Mouse (Mus musculus): ENCODE data around the gene Vmp1. TPM values are rescaled to one million over a fixed set of nuclear protein-coding genes. Genes with fewer than 3 reads are reported as not detected.

The Vmp1 gene
- 525 and 577 TPM in 2 replicates for polyA plus RNA-seq (2011; ENCODE audit: insufficient read length, low read depth, missing spikeins)

GRCm38 (mm10) chr11:86683395-86684125 lies at the start of gene Vmp1, which contains the start of gene Ptrh2:
Gene Vmp1, minus strand, starts transcription at chr11:86683836.
Gene Ptrh2, plus strand, starts transcription at chr11:86683985.
- Histone ChIP-seq H3K4me1 (ENCODE audit: control insufficient read depth, insufficient read depth, low read length) (peaks cover 10% of the 10 kb centered on the region; the same call in 1 of the 2 replicates), H3K4me3 (ENCODE audit: insufficient read depth, low read length) (peak within 1 kb of the TSS; percentile 92), H3K27ac (ENCODE audit: insufficient read depth, low read length) (peak within 1 kb of the TSS; percentile 79)
- peak; percentile 70 for TF ChIP-seq POLR2A (IDR thresholded peaks at IDR 0.05; ENCODE audit: low read depth, low read length)
- no peak for TF ChIP-seq CTCF (IDR thresholded peaks at IDR 0.05; ENCODE audit: borderline replicate concordance, insufficient read depth, low read length)

GRCm38 (mm10) chr11:86731443-86731842 lies 47.8 kb upstream of the Vmp1 start:
- peak overlapping the region; percentile 41 for H3K27ac ChIP-seq (ENCODE audit: insufficient read depth, low read length)
- no peak overlapping the region for H3K4me3 ChIP-seq (ENCODE audit: insufficient read depth, low read length)
- peaks cover 9% of the 10 kb centered on the region; the same call in 1 of the 2 replicates for H3K4me1 ChIP-seq (ENCODE audit: control insufficient read depth, insufficient read depth, low read length)
- TF ChIP-seq CTCF (IDR thresholded peaks at IDR 0.05; ENCODE audit: borderline replicate concordance, insufficient read depth, low read length) = no peak
- no peak for TF ChIP-seq POLR2A (IDR thresholded peaks at IDR 0.05; ENCODE audit: low read depth, low read length)

- Histone ChIP-seq H3K4me1 (ENCODE audit: control insufficient read depth, insufficient read depth, low read length) (no peaks in the 10 kb centered on the region), H3K27ac (ENCODE audit: insufficient read depth, low read length) (no peak overlapping the region), H3K4me3 (ENCODE audit: insufficient read depth, low read length) (no peak overlapping the region)
- no peak for TF ChIP-seq POLR2A (IDR thresholded peaks at IDR 0.05; ENCODE audit: low read depth, low read length)
- no peak for TF ChIP-seq CTCF (IDR thresholded peaks at IDR 0.05; ENCODE audit: borderline replicate concordance, insufficient read depth, low read length)
Measured at GRCm38 (mm10) chr11:86725607-86726006, 42.0 kb upstream of the Vmp1 start.

- TF ChIP-seq CTCF (IDR thresholded peaks at IDR 0.05; ENCODE audit: borderline replicate concordance, insufficient read depth, low read length) (no peak), POLR2A (IDR thresholded peaks at IDR 0.05; ENCODE audit: low read depth, low read length) (no peak)
- H3K27ac ChIP-seq (ENCODE audit: insufficient read depth, low read length) = no peak overlapping the region
- no peaks in the 10 kb centered on the region for H3K4me1 ChIP-seq (ENCODE audit: control insufficient read depth, insufficient read depth, low read length)
- no peak overlapping the region for H3K4me3 ChIP-seq (ENCODE audit: insufficient read depth, low read length)
Measured at GRCm38 (mm10) chr11:86724982-86725381, 41.3 kb upstream of the Vmp1 start.

- H3K4me3 ChIP-seq (ENCODE audit: insufficient read depth, low read length) = no peak overlapping the region
- H3K4me1 ChIP-seq (ENCODE audit: control insufficient read depth, insufficient read depth, low read length) = no peaks in the 10 kb centered on the region
- TF ChIP-seq CTCF (IDR thresholded peaks at IDR 0.05; ENCODE audit: borderline replicate concordance, insufficient read depth, low read length) = no peak
- no peak for TF ChIP-seq POLR2A (IDR thresholded peaks at IDR 0.05; ENCODE audit: low read depth, low read length)
- H3K27ac ChIP-seq (ENCODE audit: insufficient read depth, low read length) = no peak overlapping the region
Measured at GRCm38 (mm10) chr11:86724004-86724403, 40.4 kb upstream of the Vmp1 start.

- Histone ChIP-seq H3K27ac (ENCODE audit: insufficient read depth, low read length) (no peak overlapping the region), H3K4me1 (ENCODE audit: control insufficient read depth, insufficient read depth, low read length) (no peaks in the 10 kb centered on the region), H3K4me3 (ENCODE audit: insufficient read depth, low read length) (no peak overlapping the region)
- TF ChIP-seq CTCF (IDR thresholded peaks at IDR 0.05; ENCODE audit: borderline replicate concordance, insufficient read depth, low read length) (no peak), POLR2A (IDR thresholded peaks at IDR 0.05; ENCODE audit: low read depth, low read length) (no peak)
Measured at GRCm38 (mm10) chr11:86719390-86719789, 35.8 kb upstream of the Vmp1 start.

- no peaks in the 10 kb centered on the region for H3K4me1 ChIP-seq (ENCODE audit: control insufficient read depth, insufficient read depth, low read length)
- TF ChIP-seq CTCF (IDR thresholded peaks at IDR 0.05; ENCODE audit: borderline replicate concordance, insufficient read depth, low read length) (no peak), POLR2A (IDR thresholded peaks at IDR 0.05; ENCODE audit: low read depth, low read length) (no peak)
- no peak overlapping the region for H3K27ac ChIP-seq (ENCODE audit: insufficient read depth, low read length)
- H3K4me3 ChIP-seq (ENCODE audit: insufficient read depth, low read length) = no peak overlapping the region
Measured at GRCm38 (mm10) chr11:86718369-86718768, 34.7 kb upstream of the Vmp1 start.

GRCm38 (mm10) chr11:86717306-86718065 lies 33.9 kb upstream of the Vmp1 start:
- no peak for TF ChIP-seq CTCF (IDR thresholded peaks at IDR 0.05; ENCODE audit: borderline replicate concordance, insufficient read depth, low read length)
- TF ChIP-seq POLR2A (IDR thresholded peaks at IDR 0.05; ENCODE audit: low read depth, low read length) = no peak

GRCm38 (mm10) chr11:86714606-86715005 lies 31.0 kb upstream of the Vmp1 start:
- Histone ChIP-seq H3K4me1 (ENCODE audit: control insufficient read depth, insufficient read depth, low read length) (no peaks in the 10 kb centered on the region), H3K4me3 (ENCODE audit: insufficient read depth, low read length) (no peak overlapping the region), H3K27ac (ENCODE audit: insufficient read depth, low read length) (no peak overlapping the region)
- TF ChIP-seq CTCF (IDR thresholded peaks at IDR 0.05; ENCODE audit: borderline replicate concordance, insufficient read depth, low read length) (no peak), POLR2A (IDR thresholded peaks at IDR 0.05; ENCODE audit: low read depth, low read length) (no peak)

More at GRCm38 (mm10) chr11:86717306-86718065, 33.9 kb upstream of the Vmp1 start:
- Histone ChIP-seq H3K4me3 (ENCODE audit: insufficient read depth, low read length) (no peak overlapping the region), H3K4me1 (ENCODE audit: control insufficient read depth, insufficient read depth, low read length) (no peaks in the 10 kb centered on the region), H3K27ac (ENCODE audit: insufficient read depth, low read length) (no peak overlapping the region; the same call in 1 of the 2 replicates)

GRCm38 (mm10) chr11:86701151-86701550 lies 17.5 kb upstream of the Vmp1 start:
- TF ChIP-seq CTCF (IDR thresholded peaks at IDR 0.05; ENCODE audit: borderline replicate concordance, insufficient read depth, low read length) = no peak
- no peak for TF ChIP-seq POLR2A (IDR thresholded peaks at IDR 0.05; ENCODE audit: low read depth, low read length)
- Histone ChIP-seq H3K4me3 (ENCODE audit: insufficient read depth, low read length) (no peak overlapping the region), H3K4me1 (ENCODE audit: control insufficient read depth, insufficient read depth, low read length) (no peaks in the 10 kb centered on the region), H3K27ac (ENCODE audit: insufficient read depth, low read length) (no peak overlapping the region)
